Mouse (Mus musculus): ENCODE measurements around the gene Nfe2l2. TPM values are rescaled to one million over a fixed set of nuclear protein-coding genes. Genes with fewer than 3 reads are reported as not detected.

The Nfe2l2 gene
- polyA plus RNA-seq, 1 experiment from 2014 or later, result 31.3 TPM

GRCm38 (mm10) chr2:75659629-75659960, 44.8 kb downstream of the Nfe2l2 start:
- H3K4me3 ChIP-seq (replicated peaks), result peak overlapping the region; percentile 96
- no peaks in the 10 kb centered on the region for H3K27me3 ChIP-seq
- under 1% methylated on average over 40 of the region's 47 CpGs for whole genome bisulfite sequencing
- peaks cover 20% of the 10 kb centered on the region for H3K4me1 ChIP-seq (replicated peaks)
- peak; percentile 55 for ATAC-seq (ENCODE audit: insufficient number of reproducible peaks, insufficient read depth, low FRiP score, low TSS enrichment, low read depth)
- peak overlapping the region; percentile 99 for H3K9ac ChIP-seq (replicated peaks)
- peaks cover 37% of the 10 kb centered on the region for H3K36me3 ChIP-seq
- H3K9me3 ChIP-seq, result no peaks in the 10 kb centered on the region
- peak overlapping the region; percentile 98 for H3K27ac ChIP-seq
- peak overlapping the region; percentile 91 for H3K4me2 ChIP-seq

- Histone ChIP-seq H3K9ac (replicated peaks) (peak within 1 kb of the TSS; percentile 99), H3K4me3 (replicated peaks) (peak within 1 kb of the TSS; percentile 96), H3K27ac (peak within 1 kb of the TSS; percentile 99), H3K4me1 (replicated peaks) (peaks cover 20% of the 10 kb centered on the region), H3K4me2 (peak within 1 kb of the TSS; percentile 91), H3K9me3 (no peaks in the 10 kb centered on the region), H3K27me3 (no peaks in the 10 kb centered on the region), H3K36me3 (peaks cover 31% of the 10 kb centered on the region)
- WGBS, result under 1% methylated on average over 102 of the region's 102 CpGs
- peak; percentile 95 for ATAC-seq (ENCODE audit: insufficient number of reproducible peaks, insufficient read depth, low FRiP score, low TSS enrichment, low read depth)
Observed at GRCm38 (mm10) chr2:75658727-75659628, 45.5 kb downstream of the Nfe2l2 start, which contains the start of gene Hnrnpa3. TSS of gene Hnrnpa3 (plus strand) at chr2:75659261.

GRCm38 (mm10) chr2:75657907-75658691, 46.3 kb downstream of the Nfe2l2 start:
- Histone ChIP-seq H3K4me1 (replicated peaks) (peaks cover 20% of the 10 kb centered on the region), H3K4me3 (replicated peaks) (peak overlapping the region; percentile 96), H3K27ac (peak overlapping the region; percentile 99), H3K36me3 (peaks cover 22% of the 10 kb centered on the region), H3K9ac (replicated peaks) (peak overlapping the region; percentile 99), H3K4me2 (peak overlapping the region; percentile 66), H3K9me3 (no peaks in the 10 kb centered on the region), H3K27me3 (no peaks in the 10 kb centered on the region)
- ATAC-seq (ENCODE audit: insufficient number of reproducible peaks, insufficient read depth, low FRiP score, low TSS enrichment, low read depth), result no peak; the same call in 1 of the 2 replicates
- WGBS, result 3% methylated on average over 18 of the region's 18 CpGs

GRCm38 (mm10) chr2:75656924-75657323, 47.5 kb downstream of the Nfe2l2 start:
- H3K4me3 ChIP-seq (replicated peaks), result no peak overlapping the region
- H3K4me1 ChIP-seq (replicated peaks), result peaks cover 26% of the 10 kb centered on the region
- 93% methylated on average over 5 of the region's 5 CpGs for WGBS
- H3K9ac ChIP-seq (replicated peaks), result no peak overlapping the region
- H3K36me3 ChIP-seq, result peaks cover 10% of the 10 kb centered on the region
- H3K4me2 ChIP-seq, result peak overlapping the region; percentile 1; the same call in 1 of the 2 replicates
- H3K9me3 ChIP-seq, result no peaks in the 10 kb centered on the region
- no peak for ATAC-seq (ENCODE audit: insufficient number of reproducible peaks, insufficient read depth, low FRiP score, low TSS enrichment, low read depth)
- H3K27ac ChIP-seq, result peak overlapping the region; percentile 99
- no peaks in the 10 kb centered on the region for H3K27me3 ChIP-seq

GRCm38 (mm10) chr2:75654679-75655078, 49.8 kb downstream of the Nfe2l2 start:
- Histone ChIP-seq H3K9me3 (no peaks in the 10 kb centered on the region), H3K4me1 (replicated peaks) (peaks cover 17% of the 10 kb centered on the region), H3K9ac (replicated peaks) (no peak overlapping the region), H3K27me3 (no peaks in the 10 kb centered on the region), H3K4me3 (replicated peaks) (no peak overlapping the region), H3K4me2 (no peak overlapping the region), H3K27ac (no peak overlapping the region), H3K36me3 (no peaks in the 10 kb centered on the region)
- ATAC-seq (ENCODE audit: insufficient number of reproducible peaks, insufficient read depth, low FRiP score, low TSS enrichment, low read depth), result no peak
- 88% methylated on average over 1 of the region's 1 CpGs for WGBS

- no peak overlapping the region for H3K27ac ChIP-seq
- H3K9ac ChIP-seq (replicated peaks), result no peak overlapping the region
- H3K36me3 ChIP-seq, result no peaks in the 10 kb centered on the region
- H3K4me1 ChIP-seq (replicated peaks), result peaks cover 17% of the 10 kb centered on the region
- no peak overlapping the region for H3K4me3 ChIP-seq (replicated peaks)
- ATAC-seq (ENCODE audit: insufficient number of reproducible peaks, insufficient read depth, low FRiP score, low TSS enrichment, low read depth), result no peak
- H3K4me2 ChIP-seq, result no peak overlapping the region
- no peaks in the 10 kb centered on the region for H3K27me3 ChIP-seq
- no peaks in the 10 kb centered on the region for H3K9me3 ChIP-seq
Observed at GRCm38 (mm10) chr2:75653150-75653549, 51.3 kb downstream of the Nfe2l2 start.

GRCm38 (mm10) chr2:75650437-75650836, 54.0 kb downstream of the Nfe2l2 start:
- Histone ChIP-seq H3K4me2 (no peak overlapping the region), H3K27ac (no peak overlapping the region), H3K9ac (replicated peaks) (no peak overlapping the region), H3K4me1 (replicated peaks) (0 out of 2 replicates have a peak, but pooled peaks cover 6% of the 10 kb centered on the region), H3K27me3 (no peaks in the 10 kb centered on the region), H3K36me3 (no peaks in the 10 kb centered on the region), H3K4me3 (replicated peaks) (no peak overlapping the region), H3K9me3 (no peaks in the 10 kb centered on the region)
- no peak for ATAC-seq (ENCODE audit: insufficient number of reproducible peaks, insufficient read depth, low FRiP score, low TSS enrichment, low read depth)
- WGBS, result 92% methylated on average over 1 of the region's 1 CpGs

GRCm38 (mm10) chr2:75645251-75645650, 59.2 kb downstream of the Nfe2l2 start:
- Histone ChIP-seq H3K9ac (replicated peaks) (no peak overlapping the region), H3K9me3 (no peaks in the 10 kb centered on the region), H3K4me3 (replicated peaks) (no peak overlapping the region), H3K4me2 (no peak overlapping the region), H3K27ac (no peak overlapping the region), H3K36me3 (no peaks in the 10 kb centered on the region), H3K4me1 (replicated peaks) (peaks cover 8% of the 10 kb centered on the region; the same call in 1 of the 2 replicates), H3K27me3 (no peaks in the 10 kb centered on the region)
- no peak for ATAC-seq (ENCODE audit: insufficient number of reproducible peaks, insufficient read depth, low FRiP score, low TSS enrichment, low read depth)
- WGBS, result 93% methylated on average over 12 of the region's 12 CpGs

- WGBS, result 88% methylated on average over 6 of the region's 6 CpGs
- Histone ChIP-seq H3K9me3 (no peaks in the 10 kb centered on the region), H3K4me3 (replicated peaks) (no peak overlapping the region), H3K36me3 (no peaks in the 10 kb centered on the region), H3K9ac (replicated peaks) (no peak overlapping the region), H3K27me3 (no peaks in the 10 kb centered on the region), H3K27ac (no peak overlapping the region), H3K4me1 (replicated peaks) (peaks cover 8% of the 10 kb centered on the region; the same call in 1 of the 2 replicates), H3K4me2 (no peak overlapping the region)
- ATAC-seq (ENCODE audit: insufficient number of reproducible peaks, insufficient read depth, low FRiP score, low TSS enrichment, low read depth), result no peak
Observed at GRCm38 (mm10) chr2:75643950-75644349, 60.5 kb downstream of the Nfe2l2 start.

GRCm38 (mm10) chr2:75642795-75643550, 61.5 kb downstream of the Nfe2l2 start:
- Histone ChIP-seq H3K9ac (replicated peaks) (no peak overlapping the region), H3K4me3 (replicated peaks) (no peak overlapping the region), H3K27me3 (no peaks in the 10 kb centered on the region), H3K36me3 (no peaks in the 10 kb centered on the region), H3K9me3 (no peaks in the 10 kb centered on the region), H3K27ac (peak overlapping the region; percentile 73; the same call in 1 of the 2 replicates), H3K4me2 (no peak overlapping the region), H3K4me1 (replicated peaks) (peaks cover 8% of the 10 kb centered on the region; the same call in 1 of the 2 replicates)
- no peak for ATAC-seq (ENCODE audit: insufficient number of reproducible peaks, insufficient read depth, low FRiP score, low TSS enrichment, low read depth)
- WGBS, result 73% methylated on average over 8 of the region's 8 CpGs

All from limb, embryonic 12.5 days (tissue).